Mouse (Mus musculus): Measurements from ENCODE around the gene Cbx8. TPM values are rescaled to one million over a fixed set of nuclear protein-coding genes. Genes with fewer than 3 reads are reported as not detected.
A peak's percentile ranks its signal among the peaks of the same experiment; 100 is the strongest.

Cbx8 gene
- polyA plus RNA-seq, 1 experiment from 2014 or later, result 8.6 TPM

- Histone ChIP-seq H3K4me1 (replicated peaks) (peaks cover 57% of the 10 kb centered on the region), H3K9me3 (no peaks in the 10 kb centered on the region), H3K9ac (peak overlapping the region; percentile 54), H3K27me3 (peaks cover 46% of the 10 kb centered on the region), H3K27ac (replicated peaks) (peak overlapping the region; percentile 90), H3K36me3 (no peaks in the 10 kb centered on the region), H3K4me3 (peak overlapping the region; percentile 49), H3K4me2 (peak overlapping the region; percentile 92)
- ATAC-seq (ENCODE audit: low FRiP score, low read depth), result peak; percentile 92
- WGBS, result 0% methylated on average over 39 of the region's 42 CpGs
Observed at GRCm38 (mm10) chr11:119053257-119053670, 12.5 kb upstream of the Cbx8 start.

- 4% methylated on average over 13 of the region's 13 CpGs for WGBS
- no peak for ATAC-seq (ENCODE audit: low FRiP score, low read depth)
Observed at GRCm38 (mm10) chr11:119052661-119053256, 12.0 kb upstream of the Cbx8 start.

GRCm38 (mm10) chr11:119051927-119052660 is 11.3 kb upstream of the Cbx8 start:
- peak overlapping the region; percentile 92 for H3K4me2 ChIP-seq
- H3K9ac ChIP-seq, result peak overlapping the region; percentile 54; the same call in 1 of the 2 replicates
- H3K36me3 ChIP-seq, result no peaks in the 10 kb centered on the region
- ATAC-seq (ENCODE audit: low FRiP score, low read depth), result no peak; the same call in 1 of the 2 replicates
- peak overlapping the region; percentile 90 for H3K27ac ChIP-seq (replicated peaks)
- H3K9me3 ChIP-seq, result no peaks in the 10 kb centered on the region
- WGBS, result 3% methylated on average over 15 of the region's 15 CpGs
- H3K27me3 ChIP-seq, result peaks cover 50% of the 10 kb centered on the region
- H3K4me3 ChIP-seq, result peak overlapping the region; percentile 49; the same call in 1 of the 2 replicates
- H3K4me1 ChIP-seq (replicated peaks), result peaks cover 56% of the 10 kb centered on the region

More at GRCm38 (mm10) chr11:119052661-119053256, 12.0 kb upstream of the Cbx8 start:
- Histone ChIP-seq H3K4me2 (peak overlapping the region; percentile 92), H3K4me3 (peak overlapping the region; percentile 49), H3K9me3 (no peaks in the 10 kb centered on the region), H3K27ac (replicated peaks) (peak overlapping the region; percentile 90), H3K27me3 (peaks cover 47% of the 10 kb centered on the region), H3K4me1 (replicated peaks) (peaks cover 57% of the 10 kb centered on the region), H3K9ac (peak overlapping the region; percentile 54), H3K36me3 (no peaks in the 10 kb centered on the region)

- no peak for ATAC-seq (ENCODE audit: low FRiP score, low read depth)
- H3K27me3 ChIP-seq, result peaks cover 52% of the 10 kb centered on the region
- peaks cover 58% of the 10 kb centered on the region for H3K4me1 ChIP-seq (replicated peaks)
- no peak overlapping the region for H3K27ac ChIP-seq (replicated peaks)
- H3K4me3 ChIP-seq, result no peak overlapping the region
- no peak overlapping the region for H3K4me2 ChIP-seq
- no peaks in the 10 kb centered on the region for H3K9me3 ChIP-seq
- H3K36me3 ChIP-seq, result no peaks in the 10 kb centered on the region
- H3K9ac ChIP-seq, result no peak overlapping the region
Observed at GRCm38 (mm10) chr11:119051426-119051825, 10.7 kb upstream of the Cbx8 start.

DNA sequence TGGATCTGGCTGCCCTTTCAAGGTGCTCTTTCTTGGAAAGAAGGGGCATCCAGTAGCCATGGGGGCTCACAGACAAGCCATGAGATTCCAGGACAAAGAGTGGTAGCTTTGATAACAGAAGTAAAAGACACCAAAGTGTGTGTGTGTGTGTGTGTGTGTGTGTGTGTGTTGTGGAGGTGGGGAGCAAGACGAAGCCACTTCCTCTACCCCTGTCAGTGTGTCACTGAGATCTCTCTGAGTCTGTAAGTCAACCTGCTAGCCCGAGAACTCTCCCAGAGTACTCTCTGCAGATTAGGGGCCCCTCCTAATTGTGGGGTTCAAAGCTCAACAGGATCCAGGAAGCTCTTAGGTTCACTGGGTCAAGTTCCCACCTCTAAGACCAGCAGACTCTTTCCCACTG is 9.6 kb upstream of the Cbx8 start:
- peaks cover 62% of the 10 kb centered on the region for H3K27me3 ChIP-seq
- 9% methylated on average over 2 of the region's 2 CpGs for WGBS

DNA sequence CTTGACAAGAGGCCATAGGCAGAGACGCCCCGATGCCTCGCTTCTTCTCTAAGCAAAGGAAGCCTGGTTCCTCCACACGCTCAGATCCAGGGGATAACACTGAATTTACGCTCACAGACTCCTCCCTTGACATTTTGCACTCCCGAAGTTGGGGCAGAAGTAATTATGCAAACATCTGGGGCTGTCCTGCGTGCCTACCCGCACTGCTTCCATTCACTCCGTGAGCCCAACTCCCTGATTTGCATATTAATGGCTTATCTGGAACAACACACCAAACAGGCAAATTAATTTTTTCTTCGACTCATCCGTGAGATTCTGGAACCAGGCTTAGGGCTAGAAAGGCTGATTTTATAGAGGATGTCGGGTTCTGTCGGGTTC is 7.4 kb upstream of the Cbx8 start:
- H3K36me3 ChIP-seq, result no peaks in the 10 kb centered on the region
- H3K4me1 ChIP-seq (replicated peaks), result peaks cover 49% of the 10 kb centered on the region
- 0 out of 2 replicates have a peak overlapping the region, but pooled peaks have one; percentile 3 for H3K4me3 ChIP-seq
- peak overlapping the region; percentile 67; the same call in 1 of the 2 replicates for H3K4me2 ChIP-seq
- 0% methylated on average over 13 of the region's 13 CpGs for WGBS
- no peak overlapping the region; the same call in 1 of the 2 replicates for H3K9ac ChIP-seq
- ATAC-seq (ENCODE audit: low FRiP score, low read depth), result no peak
- peaks cover 82% of the 10 kb centered on the region for H3K27me3 ChIP-seq
- no peaks in the 10 kb centered on the region for H3K9me3 ChIP-seq
- H3K27ac ChIP-seq (replicated peaks), result no peak overlapping the region

More for the DNA sequence above, 9.6 kb upstream of the Cbx8 start:
- no peaks in the 10 kb centered on the region for H3K36me3 ChIP-seq
- H3K4me1 ChIP-seq (replicated peaks), result peaks cover 55% of the 10 kb centered on the region
- H3K4me2 ChIP-seq, result no peak overlapping the region
- no peak overlapping the region for H3K9ac ChIP-seq
- ATAC-seq (ENCODE audit: low FRiP score, low read depth), result no peak
- H3K27ac ChIP-seq (replicated peaks), result no peak overlapping the region
- no peaks in the 10 kb centered on the region for H3K9me3 ChIP-seq
- no peak overlapping the region for H3K4me3 ChIP-seq

DNA sequence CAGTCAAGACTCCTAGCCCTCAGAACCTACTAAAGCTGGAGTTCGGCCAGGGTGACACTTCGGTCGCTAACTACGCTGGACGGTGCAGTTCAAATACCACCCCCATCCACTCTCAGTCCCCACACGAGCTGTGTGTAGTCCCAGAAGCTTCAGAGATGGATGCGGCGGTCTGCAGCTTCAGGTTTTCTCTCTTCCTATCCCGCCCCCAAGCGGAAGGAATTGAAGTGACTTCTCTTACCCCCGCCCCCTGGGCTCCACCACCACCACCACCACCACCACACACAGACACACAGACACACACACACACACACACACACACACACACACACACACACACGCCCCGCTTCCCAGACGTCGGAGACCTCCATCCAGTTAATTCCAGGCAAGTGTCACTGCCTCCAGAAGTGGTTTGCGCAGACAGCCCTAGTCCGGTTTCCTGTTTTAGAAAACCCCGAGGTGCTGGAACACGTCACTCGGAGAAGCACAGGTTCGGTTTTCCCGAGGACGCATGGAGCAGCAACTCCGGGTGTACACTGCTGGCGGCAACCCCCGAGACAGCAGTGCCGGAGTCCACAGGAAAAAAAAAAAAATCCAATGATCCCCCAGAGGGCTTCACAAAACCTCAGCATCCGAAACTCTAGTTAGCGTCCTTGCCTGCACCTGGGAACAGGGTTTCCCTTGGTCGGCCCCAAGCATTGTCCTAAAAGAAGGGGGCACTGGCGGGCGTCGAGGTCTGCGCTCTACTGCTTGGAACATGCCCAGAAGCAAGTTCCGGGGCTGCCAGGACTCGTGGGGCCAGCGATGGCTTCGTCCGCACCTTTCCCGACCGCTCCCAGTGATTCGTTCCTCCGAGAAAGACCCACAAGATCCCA is 6.7 kb upstream of the Cbx8 start:
- H3K36me3 ChIP-seq, result no peaks in the 10 kb centered on the region
- H3K27ac ChIP-seq (replicated peaks), result no peak overlapping the region
- peak overlapping the region; percentile 40 for H3K4me3 ChIP-seq
- no peak overlapping the region; the same call in 1 of the 2 replicates for H3K9ac ChIP-seq
- H3K9me3 ChIP-seq, result no peaks in the 10 kb centered on the region
- peaks cover 85% of the 10 kb centered on the region for H3K27me3 ChIP-seq
- ATAC-seq (ENCODE audit: low FRiP score, low read depth), result no peak
- under 1% methylated on average over 43 of the region's 43 CpGs for WGBS
- H3K4me1 ChIP-seq (replicated peaks), result peaks cover 47% of the 10 kb centered on the region
- H3K4me2 ChIP-seq, result peak overlapping the region; percentile 67

DNA sequence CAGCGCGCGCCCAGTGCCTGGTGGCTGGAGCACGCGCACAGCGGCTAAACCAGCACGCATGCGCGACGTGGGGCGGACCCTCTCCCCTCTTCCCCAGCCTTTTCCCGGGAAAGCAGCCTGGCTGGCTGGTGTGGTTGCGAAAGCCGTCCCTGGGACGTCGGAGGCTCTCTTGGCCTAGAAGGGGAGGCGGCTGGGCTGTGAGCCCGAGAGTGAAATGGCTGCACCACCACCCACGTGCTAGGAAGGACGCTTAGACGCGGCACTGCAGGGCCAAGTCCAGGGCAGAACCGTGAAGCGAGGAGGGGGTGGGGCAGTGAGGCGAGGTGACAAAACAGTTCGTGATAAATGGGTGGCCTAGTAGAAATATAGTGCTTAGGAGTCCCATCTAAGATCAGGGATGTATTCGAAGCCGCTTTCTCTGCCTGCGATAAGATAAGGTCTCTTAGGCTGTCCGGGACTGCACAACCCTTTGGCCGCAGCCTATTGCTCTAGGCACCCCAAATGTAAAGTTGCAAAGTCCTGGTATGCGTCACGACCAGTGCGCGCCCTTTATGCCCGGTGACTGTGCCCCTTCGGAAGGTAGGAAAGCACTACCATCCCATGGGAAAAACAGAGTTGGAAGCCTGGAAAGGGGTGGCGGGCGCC is 6.0 kb upstream of the Cbx8 start:
- no peak overlapping the region for H3K27ac ChIP-seq (replicated peaks)
- H3K4me1 ChIP-seq (replicated peaks), result peaks cover 45% of the 10 kb centered on the region
- H3K36me3 ChIP-seq, result no peaks in the 10 kb centered on the region
- H3K27me3 ChIP-seq, result peaks cover 82% of the 10 kb centered on the region
- H3K4me2 ChIP-seq, result peak overlapping the region; percentile 67
- peak overlapping the region; percentile 40 for H3K4me3 ChIP-seq
- ATAC-seq (ENCODE audit: low FRiP score, low read depth), result no peak
- 0 out of 2 replicates have a peak overlapping the region, but pooled peaks have one; percentile 23 for H3K9ac ChIP-seq
- under 1% methylated on average over 39 of the region's 39 CpGs for WGBS
- no peaks in the 10 kb centered on the region for H3K9me3 ChIP-seq

DNA sequence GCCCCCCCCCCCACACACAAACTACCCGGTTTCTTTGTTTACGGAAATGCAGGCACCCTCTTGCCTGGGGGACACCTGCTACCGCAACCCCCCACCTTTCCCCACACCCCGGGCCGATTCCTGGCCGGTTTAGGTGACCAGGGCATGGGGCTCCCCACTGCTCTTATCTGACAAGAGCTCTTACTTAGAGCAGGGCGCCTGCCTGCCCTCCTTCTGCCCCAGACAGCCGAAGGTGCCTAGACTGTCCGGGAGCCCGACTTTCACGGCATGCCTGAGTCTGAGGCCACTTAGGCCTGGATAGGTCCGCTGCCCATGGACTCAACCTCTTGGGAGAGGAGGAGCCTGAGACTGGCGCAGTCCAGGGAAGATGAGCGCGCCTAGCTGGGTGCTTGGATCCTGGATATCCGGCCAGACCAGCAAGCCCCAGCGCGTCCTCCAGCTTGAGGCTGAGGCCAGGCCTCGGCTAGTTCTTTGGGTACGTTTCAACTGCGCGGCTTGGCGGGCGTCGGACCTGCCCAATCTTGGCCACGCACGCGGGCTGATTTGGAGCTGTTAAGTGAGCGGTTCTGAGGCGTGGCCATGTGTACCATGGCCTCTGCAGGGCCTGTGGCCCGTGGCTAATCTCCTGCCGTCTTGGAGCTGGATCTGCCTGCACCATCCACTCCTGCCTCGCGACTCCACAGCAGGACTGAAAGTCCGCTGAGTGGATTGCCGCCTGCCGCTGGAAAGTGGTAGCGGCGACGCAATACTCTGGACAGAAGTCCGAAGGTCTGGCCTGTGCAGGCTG is 4.0 kb upstream of the Cbx8 start:
- H3K4me1 ChIP-seq (replicated peaks), result peaks cover 57% of the 10 kb centered on the region
- WGBS, result 2% methylated on average over 41 of the region's 41 CpGs
- no peaks in the 10 kb centered on the region for H3K36me3 ChIP-seq
- H3K4me2 ChIP-seq, result peak overlapping the region; percentile 22
- H3K27me3 ChIP-seq, result peaks cover 62% of the 10 kb centered on the region
- no peak overlapping the region for H3K4me3 ChIP-seq
- H3K9ac ChIP-seq, result no peak overlapping the region
- no peaks in the 10 kb centered on the region for H3K9me3 ChIP-seq
- no peak for ATAC-seq (ENCODE audit: low FRiP score, low read depth)
- no peak overlapping the region for H3K27ac ChIP-seq (replicated peaks)

DNA sequence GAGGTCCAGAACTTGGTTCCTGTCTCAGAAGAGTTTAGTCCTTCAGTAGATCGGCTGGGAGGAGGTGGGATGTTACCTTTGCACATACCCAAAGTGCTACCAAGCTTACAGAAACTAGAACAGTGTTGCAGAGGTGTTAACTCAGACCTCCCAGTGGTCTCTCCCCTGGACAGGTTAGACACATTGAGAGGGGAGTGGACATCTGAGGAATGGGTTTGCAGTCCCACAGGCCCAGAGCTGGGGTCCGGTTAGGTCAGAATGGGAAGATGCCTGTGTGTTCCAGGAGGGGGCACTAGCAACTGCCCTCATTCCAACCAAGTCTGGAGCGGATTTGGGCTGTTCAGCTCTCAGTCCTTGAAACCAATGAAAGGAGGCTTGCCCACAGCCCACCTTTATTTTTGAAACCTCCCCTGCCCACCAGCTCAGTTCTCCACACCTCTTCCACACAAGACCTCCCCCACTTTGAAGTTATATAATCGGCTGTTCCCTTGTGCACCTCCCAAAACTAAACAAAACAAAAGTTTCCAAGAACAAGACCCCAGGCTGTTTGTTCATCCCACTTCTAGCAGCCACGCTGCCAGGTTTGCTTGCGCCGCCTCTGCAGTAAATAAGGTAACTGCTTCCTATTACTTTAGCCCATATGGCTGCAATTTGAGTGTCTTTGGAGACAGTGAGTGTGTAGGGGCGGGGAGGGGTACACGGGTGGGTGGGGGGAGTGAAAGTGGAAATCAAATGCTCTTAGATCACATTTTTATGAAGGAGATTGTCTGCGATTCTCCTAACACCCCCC is 3.2 kb upstream of the Cbx8 start:
- ATAC-seq (ENCODE audit: low FRiP score, low read depth), result no peak

More for the DNA sequence above, 3.2 kb upstream of the Cbx8 start:
- 3% methylated on average over 10 of the region's 10 CpGs for WGBS
- no peak overlapping the region for H3K9ac ChIP-seq
- H3K27ac ChIP-seq (replicated peaks), result no peak overlapping the region
- H3K4me1 ChIP-seq (replicated peaks), result peaks cover 65% of the 10 kb centered on the region
- peaks cover 59% of the 10 kb centered on the region for H3K27me3 ChIP-seq
- H3K4me3 ChIP-seq, result no peak overlapping the region
- H3K4me2 ChIP-seq, result no peak overlapping the region
- no peaks in the 10 kb centered on the region for H3K36me3 ChIP-seq
- H3K9me3 ChIP-seq, result no peaks in the 10 kb centered on the region
